Mouse (Mus musculus): ENCODE measurements at regions not wholly inside any gene's neighbourhood (a gene's known extent, or its start where the extent isn't known, plus 50 kb on each side); places are given as distances from the start of the nearest gene placed in this dataset.

DNA sequence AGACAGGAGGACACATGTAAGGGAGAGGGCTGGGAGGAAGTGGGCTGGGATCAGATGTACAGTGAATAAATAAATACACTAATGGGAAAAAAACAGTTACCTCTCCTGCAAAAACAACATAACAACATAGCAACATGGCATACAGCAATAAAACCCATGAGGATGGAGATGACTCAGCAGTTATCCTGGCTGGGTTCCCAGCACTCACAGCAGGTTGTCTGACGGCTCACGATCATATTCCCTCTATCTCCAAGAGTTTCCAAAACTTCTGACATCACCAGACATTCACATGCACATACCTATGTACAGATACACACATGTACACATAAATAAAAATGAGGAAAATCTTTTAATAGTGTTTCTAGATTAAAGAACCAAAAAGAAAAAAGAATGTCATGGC, 103.4 kb upstream of the Zfp804b start:
- TF ChIP-seq CTCF (IDR thresholded peaks at IDR 0.05; ENCODE audit: borderline replicate concordance, extremely low read depth, insufficient read depth, insufficient read length) (no peak), POLR2A (IDR thresholded peaks at IDR 0.05; ENCODE audit: borderline replicate concordance, extremely low read depth, insufficient read depth, insufficient read length, poor library complexity, severe bottlenecking) (no peak)
